Mouse (Mus musculus): ENCODE measurements around the gene Lcn6. TPM values are rescaled to one million over a fixed set of nuclear protein-coding genes. Genes with fewer than 3 reads are reported as not detected.
A peak's percentile ranks its signal among the peaks of the same experiment; 100 is the strongest.

Lcn6 gene
- not detected for total RNA-seq (2021)
- long read RNA-seq, experiment 1 = 0 reads
- long read RNA-seq, experiment 2 = 0 reads

GRCm38 (mm10) chr2:25676486-25676885 is at the start of gene Lcn6:
TSS of gene Lcn6 (plus strand) at chr2:25676786.
- intact Hi-C loops (cut with DNase I) = no loop called here
- no peak for DNase-seq

- no peak for DNase-seq
- intact Hi-C loops (cut with DNase I) = no loop called here
These were observed 48.8 kb upstream of the Lcn6 start, which contains the start of gene Fcna for GRCm38 (mm10) chr2:25627811-25628210. TSS of gene Fcna (minus strand) at chr2:25628030.

GRCm38 (mm10) chr2:25628738-25629137 is 47.8 kb upstream of the Lcn6 start:
- intact Hi-C loops (cut with DNase I) = no loop called here
- peak in 1 of 2 experiments; percentile 11 for DNase-seq

- intact Hi-C loops (cut with DNase I) = no loop called here
- no peak for DNase-seq
These were observed 43.0 kb upstream of the Lcn6 start for GRCm38 (mm10) chr2:25633616-25634015.

- intact Hi-C loops (cut with DNase I) = no loop called here
- DNase-seq = no peak
These were observed 42.5 kb upstream of the Lcn6 start for GRCm38 (mm10) chr2:25634046-25634445.

- intact Hi-C loops (cut with DNase I) = no loop called here
- peak; percentile 49 to 63 for DNase-seq
These were observed 36.7 kb upstream of the Lcn6 start for GRCm38 (mm10) chr2:25639890-25640289.

- intact Hi-C loops (cut with DNase I) = no loop called here
- no peak for DNase-seq
These were observed 23.7 kb upstream of the Lcn6 start, which contains the start of gene Lcn8 for GRCm38 (mm10) chr2:25652902-25653301. TSS of gene Lcn8 (plus strand) at chr2:25653120.

GRCm38 (mm10) chr2:25654502-25654901 is 22.1 kb upstream of the Lcn6 start:
- no peak for DNase-seq
- intact Hi-C loops (cut with DNase I) = no loop called here

- intact Hi-C loops (cut with DNase I) = no loop called here
- DNase-seq = peak; percentile 39 to 65
These were observed 19.9 kb upstream of the Lcn6 start for GRCm38 (mm10) chr2:25656691-25657090.

GRCm38 (mm10) chr2:25657246-25657645 is 19.3 kb upstream of the Lcn6 start:
- intact Hi-C loops (cut with DNase I) = no loop called here
- peak in 1 of 2 experiments; percentile 26 for DNase-seq

- intact Hi-C loops (cut with DNase I) = no loop called here
These were observed 18.9 kb upstream of the Lcn6 start, which contains the start of gene Lcn5 for GRCm38 (mm10) chr2:25657652-25658051. TSS of gene Lcn5 (plus strand) at chr2:25657952.

GRCm38 (mm10) chr2:25660279-25660678 is 16.3 kb upstream of the Lcn6 start:
- intact Hi-C loops (cut with DNase I) = no loop called here
- DNase-seq = peak in 1 of 2 experiments; percentile 19

More at GRCm38 (mm10) chr2:25657652-25658051, 18.9 kb upstream of the Lcn6 start, which contains the start of gene Lcn5:
- no peak for DNase-seq

- no peak for DNase-seq
These were observed 15.2 kb upstream of the Lcn6 start for GRCm38 (mm10) chr2:25661245-25661970.

GRCm38 (mm10) chr2:25663511-25663910 is 13.1 kb upstream of the Lcn6 start:
- DNase-seq = peak; percentile 45 to 70
- intact Hi-C loops (cut with DNase I) = no loop called here

More at GRCm38 (mm10) chr2:25661245-25661970, 15.2 kb upstream of the Lcn6 start:
- intact Hi-C loops (cut with DNase I) = no loop called here

GRCm38 (mm10) chr2:25664125-25664524 is 12.5 kb upstream of the Lcn6 start:
- DNase-seq = no peak
- intact Hi-C loops (cut with DNase I) = no loop called here

- DNase-seq = no peak
- intact Hi-C loops (cut with DNase I) = no loop called here
These were observed 10.1 kb upstream of the Lcn6 start for GRCm38 (mm10) chr2:25666516-25666915.

- intact Hi-C loops (cut with DNase I) = no loop called here
- DNase-seq = no peak
These were observed 3.0 kb downstream of the Lcn6 start for GRCm38 (mm10) chr2:25679559-25679958.

GRCm38 (mm10) chr2:25682426-25682825 is 5.8 kb downstream of the Lcn6 start, which contains the start of gene Lcn10:
TSS of gene Lcn10 (plus strand) at chr2:25682726.
- intact Hi-C loops (cut with DNase I) = no loop called here
- DNase-seq = no peak

GRCm38 (mm10) chr2:25686941-25687340 is 10.4 kb downstream of the Lcn6 start:
- intact Hi-C loops (cut with DNase I) = no loop called here
- DNase-seq = no peak

- DNase-seq = peak; percentile 62 to 81
These were observed 18.0 kb downstream of the Lcn6 start for GRCm38 (mm10) chr2:25694605-25695004.

GRCm38 (mm10) chr2:25696951-25697350 is 20.4 kb downstream of the Lcn6 start:
- intact Hi-C loops (cut with DNase I) = no loop called here
- no peak for DNase-seq

More at GRCm38 (mm10) chr2:25694605-25695004, 18.0 kb downstream of the Lcn6 start:
- intact Hi-C loops (cut with DNase I) = no loop called here

GRCm38 (mm10) chr2:25698696-25699095 is 22.1 kb downstream of the Lcn6 start:
- DNase-seq = no peak
- intact Hi-C loops (cut with DNase I) = loop anchor here (1.0 kb wide), 1 partner anchor 54 kb away; no protein-coding TSS in a partner anchor
